Mouse (Mus musculus): ENCODE data around the gene Ripor1.

Gene Ripor1

GRCm38 (mm10) chr8:105605491-105606188, 585 bp downstream of the Ripor1 start:
- DNase-seq (ENCODE audit: extremely low read depth, low read depth, low spot score), result no peak

GRCm38 (mm10) chr8:105606189-105607023, 1.4 kb downstream of the Ripor1 start:
- no peak for DNase-seq (ENCODE audit: extremely low read depth, low read depth, low spot score)

- no peak for DNase-seq (ENCODE audit: extremely low read depth, low read depth, low spot score)
Measured at GRCm38 (mm10) chr8:105607062-105607461, 2.0 kb downstream of the Ripor1 start.

- DNase-seq (ENCODE audit: extremely low read depth, low read depth, low spot score), result no peak
Measured at GRCm38 (mm10) chr8:105607684-105608083, 2.6 kb downstream of the Ripor1 start.

GRCm38 (mm10) chr8:105609355-105609754, 4.3 kb downstream of the Ripor1 start:
- no peak for DNase-seq (ENCODE audit: extremely low read depth, low read depth, low spot score)

- no peak for DNase-seq (ENCODE audit: extremely low read depth, low read depth, low spot score)
Measured at GRCm38 (mm10) chr8:105609771-105610170, 4.7 kb downstream of the Ripor1 start.

GRCm38 (mm10) chr8:105611836-105612235, 6.8 kb downstream of the Ripor1 start:
- DNase-seq (ENCODE audit: extremely low read depth, low read depth, low spot score), result no peak

- no peak for DNase-seq (ENCODE audit: extremely low read depth, low read depth, low spot score)
Measured at GRCm38 (mm10) chr8:105613037-105613436, 8.0 kb downstream of the Ripor1 start.

- no peak for DNase-seq (ENCODE audit: extremely low read depth, low read depth, low spot score)
Measured at GRCm38 (mm10) chr8:105613830-105614511, 8.9 kb downstream of the Ripor1 start.

- DNase-seq (ENCODE audit: extremely low read depth, low read depth, low spot score), result no peak
Measured at GRCm38 (mm10) chr8:105615942-105616341, 10.9 kb downstream of the Ripor1 start.

GRCm38 (mm10) chr8:105617451-105618278, 12.6 kb downstream of the Ripor1 start:
- no peak for DNase-seq (ENCODE audit: extremely low read depth, low read depth, low spot score)

- DNase-seq (ENCODE audit: extremely low read depth, low read depth, low spot score), result no peak
Measured at GRCm38 (mm10) chr8:105618279-105618634, 13.2 kb downstream of the Ripor1 start.

GRCm38 (mm10) chr8:105618892-105619591, 14.0 kb downstream of the Ripor1 start:
- DNase-seq (ENCODE audit: extremely low read depth, low read depth, low spot score), result no peak

- DNase-seq (ENCODE audit: extremely low read depth, low read depth, low spot score), result no peak
Measured at GRCm38 (mm10) chr8:105620211-105620610, 15.2 kb downstream of the Ripor1 start.

- no peak for DNase-seq (ENCODE audit: extremely low read depth, low read depth, low spot score)
Measured at GRCm38 (mm10) chr8:105620946-105621720, 16.1 kb downstream of the Ripor1 start.

GRCm38 (mm10) chr8:105621841-105622240, 16.8 kb downstream of the Ripor1 start:
- no peak for DNase-seq (ENCODE audit: extremely low read depth, low read depth, low spot score)

GRCm38 (mm10) chr8:105622421-105622920, 17.4 kb downstream of the Ripor1 start:
- DNase-seq (ENCODE audit: extremely low read depth, low read depth, low spot score), result no peak

GRCm38 (mm10) chr8:105623118-105623517, 18.1 kb downstream of the Ripor1 start:
- DNase-seq (ENCODE audit: extremely low read depth, low read depth, low spot score), result no peak

GRCm38 (mm10) chr8:105623679-105624245, 18.7 kb downstream of the Ripor1 start:
- DNase-seq (ENCODE audit: extremely low read depth, low read depth, low spot score), result no peak

Data from fat pad, adult 2 months (tissue).